Mouse (Mus musculus): ENCODE results near the gene Ehd1.

Ehd1 gene

DNA sequence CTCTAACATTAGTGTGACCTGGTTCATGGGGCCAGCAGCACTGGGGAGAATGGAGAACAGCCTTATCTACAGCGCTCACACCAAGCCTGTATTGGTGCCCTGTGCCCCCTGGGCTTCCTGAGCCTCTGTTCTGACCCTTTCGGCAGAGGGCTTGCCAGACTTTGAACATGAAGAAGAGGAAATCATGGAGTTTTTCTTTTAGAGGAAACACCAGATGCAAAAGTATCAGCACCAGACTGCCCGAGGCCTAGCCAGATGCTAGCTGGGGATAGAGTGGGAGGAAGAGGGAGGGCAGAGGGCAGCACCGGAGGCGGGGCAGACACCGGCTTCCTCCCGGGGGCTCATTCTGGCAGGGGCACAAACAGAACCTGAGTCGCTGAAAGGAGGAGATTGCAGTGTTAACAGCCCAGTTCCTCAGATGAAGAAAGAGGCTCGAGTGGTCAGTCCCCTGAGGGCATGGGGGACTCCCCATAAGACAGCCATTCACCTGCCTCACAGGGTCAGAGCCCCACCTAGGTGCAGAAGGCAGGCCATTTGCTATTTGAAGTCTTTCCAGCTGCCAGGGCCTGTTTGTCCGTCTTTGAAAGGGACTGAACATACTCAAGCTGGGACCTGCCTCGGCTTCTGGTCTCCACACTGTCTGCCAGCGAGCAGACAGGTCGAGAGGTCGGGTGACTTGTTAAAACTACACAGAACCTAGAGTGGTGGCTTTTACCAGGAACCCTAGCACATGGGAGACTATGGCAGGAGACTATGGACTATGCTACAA lies 72.9 kb downstream of the Ehd1 start:
- peak; percentile 52 to 63 for DNase-seq (ENCODE audit: low spot score in 2 of 2)

All from urinary bladder, postnatal 36 days (tissue).